Mouse (Mus musculus) heart, adult 18-20 months (tissue): ENCODE measurements around the gene Gm9913. TPM values are rescaled to one million over a fixed set of nuclear protein-coding genes. Genes with fewer than 3 reads are reported as not detected.
A peak's percentile ranks its signal among the peaks of the same experiment; 100 is the strongest.

ENCODE experiments used
- DNase-seq, 2 experiments: peaks; one replicate each; pipeline ENCODE4 v3.0.0; 2021 to 2022; ENCODE audit warnings: mixed read lengths in 1 of 2
- total RNA-seq, 2 experiments: library from RNA; stranded (reverse); gene quantifications; 2 replicates each; pipeline ENCODE4 v1.2.3; 2021

Gm9913 gene
- total RNA-seq, 2 experiments from 2014 or later: 0.30 to 0.41 TPM

DNA sequence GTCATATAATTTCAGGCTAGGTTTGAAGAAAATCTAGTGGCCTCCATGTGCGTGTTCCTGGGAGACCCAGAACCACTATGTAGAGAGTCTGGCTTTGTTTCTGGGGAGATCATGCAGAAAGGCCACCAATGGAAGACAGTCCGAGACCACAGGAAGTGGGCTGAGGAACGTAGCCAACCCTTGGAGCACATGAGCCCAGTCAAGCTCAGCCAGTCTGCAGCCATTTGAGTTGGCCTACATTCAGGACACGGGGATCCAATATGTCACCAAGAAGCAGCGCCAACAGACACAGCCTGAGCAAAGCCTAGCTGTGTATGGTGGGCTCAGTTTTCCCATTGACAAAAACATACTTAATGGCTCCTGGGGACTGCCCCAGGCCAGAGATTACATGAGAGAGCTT lies 8.2 kb upstream of the Gm9913 start:
- DNase-seq: peak in 1 of 2 experiments; percentile 62

DNA sequence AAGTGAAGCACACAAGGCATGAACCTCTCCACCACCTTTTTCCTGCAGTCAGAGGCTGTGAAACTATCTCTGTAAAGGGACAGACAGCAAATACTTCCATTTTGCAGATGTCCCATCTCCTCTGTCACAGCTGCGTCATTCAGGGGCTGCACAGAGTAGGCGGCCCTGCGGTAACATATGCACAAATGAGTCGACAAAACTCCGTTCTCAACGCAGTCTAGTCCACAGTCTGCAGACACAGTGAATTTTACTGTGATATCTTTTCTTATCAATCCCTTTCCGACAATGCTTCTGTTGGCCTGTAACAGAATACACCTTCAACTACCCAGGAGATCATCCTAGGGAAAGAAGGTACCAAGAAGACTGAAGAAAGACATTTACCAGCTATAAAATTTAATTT lies 6.7 kb upstream of the Gm9913 start:
- DNase-seq: no peak

DNA sequence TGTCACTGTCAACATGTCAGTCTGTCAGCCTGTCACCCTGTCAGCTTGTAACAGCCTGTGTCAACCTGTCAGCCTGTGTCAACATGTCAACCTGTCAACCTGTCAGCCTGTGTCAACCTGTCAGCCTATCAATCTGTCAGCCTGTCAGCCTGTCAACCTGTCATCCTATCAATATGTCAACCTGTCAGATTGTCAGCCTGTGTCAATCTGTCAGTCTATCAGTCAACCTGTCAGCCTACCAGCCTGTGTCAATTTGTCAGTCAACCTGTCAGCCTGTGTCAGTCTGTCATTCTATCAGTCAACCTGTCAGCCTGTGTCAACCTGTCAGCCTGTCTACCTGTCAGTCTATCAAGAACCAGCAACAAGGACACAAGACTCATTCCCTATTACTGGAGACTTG lies 3.4 kb upstream of the Gm9913 start:
- DNase-seq: no peak

DNA sequence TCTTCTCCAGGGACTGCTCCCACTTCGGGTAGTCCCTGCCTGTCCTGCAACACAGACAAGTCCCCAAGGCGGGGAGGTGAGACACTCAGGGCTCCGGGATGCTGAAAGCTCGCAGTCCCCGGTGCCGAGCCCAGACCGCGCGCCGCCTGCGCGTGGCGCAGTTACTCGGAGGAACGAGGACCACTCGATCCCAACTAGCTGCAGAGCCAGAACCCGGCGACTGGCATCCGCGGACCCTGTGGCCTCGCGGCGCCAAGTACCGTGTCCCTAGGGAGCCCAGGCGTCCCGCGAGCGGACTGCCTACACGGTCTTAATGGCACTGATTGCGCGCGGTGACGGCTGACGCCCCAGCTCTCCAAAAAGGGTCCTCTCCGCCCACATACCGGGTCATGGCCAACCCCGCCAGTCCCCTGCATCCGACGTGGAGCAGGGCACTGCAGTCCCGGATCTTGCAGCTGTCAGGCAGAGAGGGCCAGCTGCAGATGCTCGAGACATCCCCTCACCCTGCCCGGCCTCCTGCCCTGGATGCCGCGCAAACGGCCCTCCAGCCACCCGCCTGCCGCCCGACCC lies 942 bp downstream of the Gm9913 start:
- DNase-seq: peak; percentile 79 to 82

DNA sequence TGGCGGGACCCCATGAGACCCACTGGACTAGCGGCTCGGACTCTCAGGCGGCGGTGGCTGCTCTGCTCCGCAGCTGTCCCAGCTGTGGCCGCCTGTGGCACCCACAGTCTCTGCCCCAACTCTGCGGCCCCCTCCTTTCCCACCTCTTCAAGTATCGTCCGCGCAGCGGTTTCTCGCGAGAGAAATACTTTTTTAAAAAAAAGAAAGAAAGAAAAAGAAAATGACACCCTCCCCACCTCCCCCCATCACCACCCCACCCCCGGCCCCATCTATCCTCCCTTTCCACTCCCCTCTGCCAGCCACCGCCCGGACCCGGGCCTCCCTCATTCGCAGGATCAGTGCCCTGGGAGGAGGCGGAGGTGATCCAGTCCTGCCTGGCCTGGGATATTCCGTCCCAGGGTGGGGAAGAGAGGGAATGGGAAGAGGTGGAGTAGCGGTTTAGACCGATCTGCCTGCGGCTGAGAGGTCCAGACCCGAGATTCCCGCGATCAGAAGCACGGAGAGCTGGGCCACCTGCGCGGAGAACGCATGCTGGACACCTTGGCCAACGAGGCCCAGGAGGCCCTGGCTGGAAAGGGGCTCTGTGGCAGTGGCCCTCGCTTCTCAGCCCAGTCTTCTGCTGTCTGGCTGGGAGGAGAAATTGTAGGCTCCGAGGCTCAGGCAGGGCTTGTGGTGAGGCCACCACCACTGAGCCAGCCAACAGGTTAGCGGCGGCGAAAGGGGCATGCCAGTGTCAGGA lies 1.6 kb downstream of the Gm9913 start:
- DNase-seq: no peak

DNA sequence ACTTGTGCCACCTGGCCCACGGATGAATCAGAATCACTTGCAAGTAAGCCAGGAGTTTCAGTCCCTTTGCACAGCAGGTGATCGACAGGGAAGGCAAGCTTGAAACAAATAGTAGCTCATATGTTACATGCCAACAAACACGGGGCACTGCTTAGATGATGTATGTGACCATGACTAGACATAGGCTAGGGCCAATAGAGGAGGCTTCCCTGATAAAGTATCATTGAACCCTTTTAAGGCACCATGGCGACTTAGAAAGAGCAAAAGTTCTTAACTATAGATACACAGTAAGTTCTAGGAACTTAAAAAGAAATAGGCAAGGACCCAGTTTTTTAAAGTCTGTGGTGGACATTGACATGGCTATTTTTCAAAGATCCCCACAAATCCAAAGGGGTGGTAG lies 3.0 kb downstream of the Gm9913 start, which contains the start of gene Fbn1:
Fbn1 (minus strand) TSS at position 101 of the 400 bp plus-strand sequence.
- no peak for DNase-seq

DNA sequence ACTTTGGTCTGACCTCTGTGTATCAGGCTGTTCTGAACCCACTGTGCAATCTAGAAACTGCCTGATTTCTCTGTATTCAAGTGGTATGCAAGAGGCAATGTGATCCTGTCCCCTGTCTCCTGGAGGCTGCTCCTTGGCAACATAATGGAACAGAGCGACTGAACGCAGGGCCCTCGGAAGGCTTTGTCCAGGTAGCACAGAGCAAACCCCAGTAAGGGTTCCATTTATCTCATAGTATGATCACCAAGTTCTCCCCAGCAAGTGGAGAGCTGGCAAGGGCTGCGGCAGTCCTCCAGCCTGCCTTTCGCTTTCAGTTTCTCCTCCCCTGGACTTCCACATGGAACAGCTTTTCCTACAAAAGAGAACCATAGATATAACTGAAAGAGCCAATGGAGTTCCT lies 3.5 kb downstream of the Gm9913 start:
- DNase-seq: no peak

DNA sequence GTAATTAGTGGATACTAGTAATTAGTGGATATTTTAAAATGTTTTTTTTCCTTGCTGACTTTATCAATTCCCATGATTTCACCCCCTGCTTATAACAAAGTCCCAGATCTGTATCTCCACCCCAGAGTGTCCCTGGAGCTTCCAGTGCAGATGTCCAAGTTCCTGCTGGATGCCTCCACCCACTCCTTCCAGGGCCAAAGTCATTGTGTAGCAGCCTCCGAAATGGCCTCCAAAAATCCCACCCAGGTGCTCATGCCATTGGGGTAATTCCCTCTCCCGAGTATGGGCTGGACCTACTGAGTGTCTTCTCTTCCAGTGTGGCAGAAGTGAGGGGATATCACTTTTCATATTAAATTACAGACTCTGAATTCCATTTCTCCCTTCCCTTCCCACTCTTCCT lies 5.9 kb downstream of the Gm9913 start:
- peak in 1 of 2 experiments; percentile 71 for DNase-seq

DNA sequence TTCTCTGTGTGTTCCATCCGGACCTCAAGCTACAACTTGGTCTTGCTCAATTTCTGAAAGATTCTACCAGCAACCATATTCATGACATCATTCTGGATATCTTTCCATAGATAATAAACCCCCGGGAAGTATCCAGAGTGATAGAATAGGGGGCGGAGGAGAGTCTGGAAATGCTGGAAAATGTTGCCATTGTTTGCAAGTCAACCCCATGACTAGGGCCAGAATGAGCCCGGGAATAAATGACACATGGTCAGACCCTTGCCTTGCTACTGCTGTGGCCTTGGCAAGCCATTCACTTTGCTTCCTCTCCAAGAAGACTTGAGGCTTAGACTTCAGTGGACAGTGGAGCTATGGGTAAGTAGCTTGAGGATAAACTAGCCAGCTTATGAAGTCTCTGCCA lies 7.0 kb downstream of the Gm9913 start:
- peak in 1 of 2 experiments; percentile 66 for DNase-seq

DNA sequence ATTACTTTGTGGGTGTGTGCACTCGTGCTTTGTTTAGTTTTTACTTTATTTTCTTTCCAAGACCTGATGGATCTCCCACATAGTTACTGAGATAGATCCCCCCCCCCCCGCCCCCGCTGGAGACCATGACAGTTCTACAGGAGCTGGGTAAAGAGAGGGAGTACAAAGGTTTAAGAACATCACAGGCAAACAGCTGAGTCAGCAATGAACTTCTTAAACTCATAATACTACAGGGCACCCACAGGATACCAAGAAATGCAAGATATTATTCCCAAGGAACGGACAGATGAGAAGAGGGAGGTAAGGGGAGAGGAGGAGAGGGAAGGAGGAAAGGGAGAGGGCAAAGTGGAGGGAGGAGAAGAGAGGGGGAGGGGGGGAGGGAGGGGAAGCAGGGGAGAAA lies 7.7 kb downstream of the Gm9913 start:
- no peak for DNase-seq

DNA sequence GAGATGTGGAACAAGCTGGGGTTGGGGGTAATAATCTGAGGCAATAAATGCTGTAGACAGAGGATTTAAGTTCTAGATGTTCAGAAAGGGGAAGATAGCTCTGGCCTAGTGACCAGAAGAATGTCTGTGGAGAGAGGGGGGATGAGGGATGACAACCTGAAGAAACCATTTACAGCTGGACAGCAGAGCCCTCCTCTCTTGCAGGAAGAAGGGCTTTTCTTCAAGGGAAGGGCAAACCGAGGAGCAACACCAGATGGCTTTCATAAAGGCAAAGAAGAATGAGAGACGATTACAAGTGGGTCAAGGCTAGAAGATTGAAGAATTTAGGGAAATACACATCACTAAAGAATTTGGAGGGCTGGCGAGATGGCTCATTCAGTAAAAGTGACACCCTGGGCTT lies 9.5 kb downstream of the Gm9913 start:
- DNase-seq: peak in 1 of 2 experiments; percentile 33

DNA sequence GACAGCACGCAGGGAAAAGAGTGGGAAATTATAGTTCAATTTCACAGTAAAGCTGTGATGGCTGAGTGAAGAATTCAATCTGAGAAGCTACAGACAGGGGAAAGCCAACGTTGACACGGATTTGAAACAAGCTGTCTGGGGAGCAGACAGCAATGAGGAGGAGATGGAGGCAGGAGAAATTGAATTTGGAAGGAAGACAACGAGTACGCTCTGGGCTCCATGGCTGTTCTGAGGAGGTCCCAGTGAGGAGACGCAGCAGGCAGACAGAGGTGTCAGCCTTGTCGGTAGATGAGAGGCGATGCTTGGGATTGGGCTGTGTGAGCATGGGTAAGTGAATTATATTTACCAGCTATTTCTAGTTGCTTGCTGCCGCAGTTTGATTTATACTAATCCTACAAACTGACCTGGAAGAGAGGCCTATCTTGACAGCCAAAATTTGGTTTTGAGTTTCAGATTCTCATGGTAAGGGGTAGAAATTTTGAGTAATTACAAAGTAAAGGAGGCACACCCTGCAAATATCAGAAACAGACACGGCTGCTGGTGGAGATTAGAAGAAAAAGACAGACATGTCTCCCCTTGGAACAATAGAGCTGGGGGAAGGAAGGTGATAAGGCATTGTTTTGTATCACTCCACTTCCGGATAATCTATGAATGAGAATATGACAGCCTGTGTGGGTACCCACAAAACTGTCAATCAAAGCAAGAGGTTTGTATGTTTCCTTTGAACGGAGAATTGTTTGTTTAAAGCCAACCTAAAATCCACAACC lies 10.6 kb downstream of the Gm9913 start:
- DNase-seq: no peak

DNA sequence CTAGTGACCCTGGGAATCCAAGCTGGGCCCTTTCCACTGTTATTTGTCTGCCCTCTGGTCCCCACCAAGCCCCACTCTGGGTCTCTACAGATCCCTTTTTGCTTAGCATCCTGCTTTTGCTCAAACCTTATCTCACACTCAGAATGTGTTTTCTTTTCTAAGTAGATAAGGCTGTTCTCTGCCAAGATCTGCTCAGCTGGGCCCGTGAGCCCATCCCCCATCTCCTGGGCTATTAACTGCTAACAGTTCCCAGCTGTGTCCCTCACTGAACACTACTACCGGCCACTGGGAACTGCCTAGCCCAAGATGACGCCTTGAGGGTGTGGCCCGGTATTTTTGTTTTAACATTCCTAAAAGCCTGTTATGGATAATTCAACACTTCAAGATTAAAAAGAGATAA lies 11.7 kb downstream of the Gm9913 start:
- peak; percentile 77 to 86 for DNase-seq

DNA sequence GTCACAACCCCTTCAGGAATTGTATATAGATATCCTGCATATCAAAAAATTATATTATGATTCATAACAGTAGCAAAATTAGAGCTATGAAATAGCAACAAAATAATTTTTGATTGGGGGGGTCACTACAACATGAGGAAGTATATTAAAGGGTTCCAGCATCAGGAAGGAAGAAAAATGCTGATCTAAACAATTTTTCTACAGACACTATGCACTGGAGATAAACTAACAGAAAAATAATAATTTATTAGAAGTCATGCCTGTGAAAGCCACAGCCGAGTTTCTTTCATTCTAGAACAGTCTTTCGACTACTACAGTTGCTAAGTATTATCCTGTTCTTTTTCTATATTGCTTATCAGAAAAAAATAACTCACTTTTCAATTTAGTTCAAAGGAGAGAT lies 20.6 kb downstream of the Gm9913 start:
- DNase-seq: no peak

DNA sequence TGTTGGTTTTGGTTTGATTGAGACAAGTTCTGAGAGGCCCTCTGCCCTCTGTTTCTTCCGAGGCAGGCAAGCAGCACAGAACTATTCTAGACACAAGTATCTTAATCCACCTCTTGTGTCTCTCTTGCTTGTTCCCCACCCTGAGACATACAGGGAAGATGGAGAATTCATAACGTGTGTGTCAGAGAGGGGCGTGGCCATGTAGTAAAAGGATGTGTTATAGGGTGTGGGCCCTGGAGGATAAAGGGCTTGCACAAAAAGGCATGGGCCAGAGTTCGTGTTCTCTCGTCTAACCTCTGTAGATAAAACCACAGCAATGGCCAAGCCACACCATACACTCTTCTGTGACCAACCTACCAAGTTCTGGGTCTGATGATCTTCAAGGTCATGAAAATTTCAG lies 21.7 kb downstream of the Gm9913 start:
- no peak for DNase-seq

DNA sequence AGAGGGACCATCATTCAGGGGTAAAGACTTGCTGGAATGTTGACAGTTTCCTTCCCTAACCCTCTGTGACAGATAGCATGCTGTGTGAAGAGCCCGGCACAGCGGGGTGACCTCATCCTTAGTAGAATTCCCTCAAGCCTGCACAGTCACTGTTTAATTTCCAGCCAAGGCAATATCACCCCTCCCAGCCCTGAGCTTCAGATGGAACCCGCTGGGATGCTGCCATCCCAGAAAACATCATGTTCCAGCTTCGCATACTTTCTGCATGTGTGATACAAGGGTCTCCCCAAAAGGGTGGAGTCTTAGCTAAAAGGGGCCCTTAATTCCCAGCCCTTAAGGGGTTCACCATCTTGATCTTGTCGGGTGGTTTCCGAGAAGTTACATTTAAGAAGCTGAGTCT lies 25.8 kb downstream of the Gm9913 start:
- peak; percentile 66 to 80 for DNase-seq

DNA sequence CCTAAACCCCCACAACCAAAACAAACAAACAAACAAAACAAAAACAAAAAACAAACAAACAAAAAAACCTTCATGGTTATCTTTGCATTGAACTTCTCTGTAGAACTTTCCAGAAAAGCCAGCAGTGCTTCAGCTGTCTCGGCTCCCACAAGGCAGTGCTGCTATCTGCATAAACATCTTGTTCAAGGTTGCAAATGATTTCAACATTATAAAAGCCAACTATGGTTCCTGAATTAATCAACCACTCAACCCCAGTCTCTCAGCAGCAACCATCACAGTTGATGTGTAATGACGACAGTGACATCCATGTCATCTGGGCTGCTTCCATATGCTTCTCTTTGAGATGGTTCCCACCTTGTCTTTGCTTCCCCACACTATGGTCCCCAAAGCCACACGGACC lies 34.8 kb downstream of the Gm9913 start:
- no peak for DNase-seq

DNA sequence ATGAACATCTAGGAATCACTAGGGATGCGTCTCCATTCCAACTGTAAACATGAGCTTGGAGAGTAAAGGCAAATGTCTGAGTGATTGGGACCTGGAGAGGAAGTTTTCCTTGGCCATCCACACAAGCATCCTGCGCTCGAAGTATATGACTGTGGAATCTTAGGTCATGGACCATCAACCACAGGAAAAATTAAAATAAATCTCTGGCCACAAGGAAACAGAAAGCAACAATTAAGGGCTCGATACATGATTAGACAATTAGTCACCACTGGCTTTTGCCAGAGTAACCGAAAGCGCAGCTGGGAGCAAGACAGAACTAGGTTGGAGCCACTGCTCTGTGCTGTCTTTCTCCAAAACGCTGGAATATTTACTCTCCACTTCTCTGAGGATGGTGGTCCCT lies 35.7 kb downstream of the Gm9913 start:
- peak; percentile 30 to 36 for DNase-seq

DNA sequence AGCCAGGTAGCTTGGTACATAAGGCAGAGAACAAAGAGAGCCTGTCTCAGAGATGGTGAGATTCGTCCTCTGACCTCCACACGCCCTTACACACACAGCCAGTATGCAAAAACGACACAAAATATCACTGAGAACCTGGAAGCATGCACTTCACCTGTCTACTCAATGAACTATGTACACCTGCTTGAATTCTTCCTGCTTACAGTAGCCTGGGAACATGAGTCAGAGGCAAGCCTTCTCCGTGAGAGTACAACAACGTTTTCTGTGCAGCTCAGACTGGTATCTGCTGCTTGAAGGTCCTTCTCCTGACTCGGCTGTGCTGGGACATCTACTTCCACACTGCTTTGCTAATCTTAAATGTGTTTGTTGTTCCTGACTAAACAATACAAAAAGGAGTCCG lies 36.6 kb downstream of the Gm9913 start:
- no peak for DNase-seq

DNA sequence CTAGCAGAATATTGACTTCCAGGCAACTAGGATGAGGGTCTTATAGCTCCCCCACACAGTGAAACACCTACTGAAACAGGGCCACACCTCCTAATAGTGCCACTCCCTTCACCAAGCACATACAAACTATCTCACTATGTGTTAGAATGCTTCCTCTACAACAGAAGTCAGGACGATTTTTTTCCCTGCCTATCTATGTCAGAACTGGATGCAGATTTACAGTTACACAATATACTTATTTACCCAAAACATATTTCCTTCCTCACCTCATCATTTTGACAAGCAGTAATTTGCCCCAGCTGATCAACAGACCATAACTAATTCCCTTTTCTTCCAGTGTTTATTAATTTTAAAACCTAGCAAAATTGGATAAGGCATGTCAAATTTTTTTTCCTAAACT lies 38.8 kb downstream of the Gm9913 start:
- no peak for DNase-seq

DNA sequence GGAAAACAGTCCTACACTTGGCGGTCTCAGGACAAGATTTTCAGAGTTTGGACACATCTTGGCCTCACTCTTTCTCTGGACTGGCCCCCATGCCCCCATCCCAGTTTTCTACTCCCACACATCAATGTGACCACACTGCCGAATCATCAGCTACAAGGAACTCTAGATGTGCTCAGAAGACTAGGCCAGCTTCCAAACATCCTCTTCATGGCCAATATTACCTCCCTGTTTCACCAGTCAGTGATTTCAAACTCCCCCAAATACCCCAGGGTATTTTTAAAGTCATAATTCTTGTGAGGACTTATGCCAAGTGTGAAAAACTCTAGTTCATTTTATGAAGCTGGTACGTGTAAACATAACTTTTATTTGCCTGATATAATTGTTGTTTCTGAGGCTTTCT lies 40.1 kb downstream of the Gm9913 start:
- DNase-seq: peak in 1 of 2 experiments; percentile 42

DNA sequence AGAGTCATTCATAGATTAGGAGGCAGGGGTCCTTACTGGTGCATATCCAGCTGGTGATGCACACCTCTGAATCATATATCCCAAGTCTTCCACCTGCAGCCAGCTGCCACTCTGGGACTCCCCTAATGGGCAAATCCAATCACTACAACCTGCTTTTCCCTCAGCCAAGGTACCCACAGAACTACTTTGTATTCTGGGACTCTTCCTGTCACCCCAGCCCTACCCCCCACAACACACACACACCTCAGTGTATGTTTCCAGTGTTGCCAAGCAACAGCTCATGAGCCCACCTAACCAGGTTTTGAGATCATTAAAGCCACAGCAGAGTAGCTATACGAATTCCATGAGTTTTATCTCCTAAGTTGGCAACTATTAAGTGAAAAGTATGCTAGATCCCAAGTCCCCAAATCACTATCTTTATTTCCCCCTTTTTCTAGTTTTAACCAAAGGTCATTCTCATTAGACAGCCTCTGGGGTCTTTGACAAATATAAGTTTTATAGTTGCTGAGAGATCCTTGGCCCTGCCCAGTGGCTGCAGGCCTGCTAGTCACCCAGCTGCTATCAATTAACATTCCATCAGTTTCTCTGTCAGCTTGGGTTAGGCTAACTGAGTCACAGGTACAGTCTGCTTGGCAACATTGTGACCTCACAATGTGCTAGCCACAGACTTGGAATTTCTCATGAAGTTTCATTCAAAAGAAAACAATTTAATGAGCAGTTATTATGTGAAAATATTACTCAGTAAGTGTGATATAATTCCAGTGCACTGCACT lies 44.1 kb downstream of the Gm9913 start:
- no peak for DNase-seq

DNA sequence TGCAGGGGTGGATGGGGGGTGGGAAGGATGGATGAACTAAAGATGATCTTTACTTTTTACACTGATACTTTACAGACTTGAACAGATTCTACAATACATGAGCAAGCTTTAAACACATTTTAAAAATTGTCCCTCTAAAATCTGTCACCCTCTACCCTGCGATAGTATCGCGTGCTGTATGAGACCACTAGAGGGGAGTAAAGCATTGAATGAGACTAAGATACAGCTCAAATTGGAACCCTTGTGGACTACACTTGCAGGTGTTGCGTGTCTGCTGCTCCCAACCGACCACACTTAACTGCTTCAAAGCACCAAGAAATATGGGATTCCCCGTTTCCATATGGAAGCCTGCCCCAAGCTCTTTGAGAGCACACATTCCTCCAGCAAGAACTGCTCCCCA lies 50.9 kb downstream of the Gm9913 start:
- DNase-seq: no peak
